Mouse (Mus musculus): ENCODE data around the gene Oas1g.
"Not testable (repeated sequence)": the region's sequence is repeated elsewhere in the genome, so short reads cannot be mapped to it uniquely, and the experiment has no call there.

Gene Oas1g

GRCm38 (mm10) chr5:120887413-120887812, at the start of gene Oas1g:
TSS of gene Oas1g (minus strand) at chr5:120887613.
- not testable (repeated sequence) for DNase-seq (ENCODE audit: low read depth, low spot score)

GRCm38 (mm10) chr5:120933966-120934365, 46.6 kb upstream of the Oas1g start:
- peak; percentile 43 for DNase-seq (ENCODE audit: low read depth, low spot score)

- no peak for DNase-seq (ENCODE audit: low read depth, low spot score)
Observed at GRCm38 (mm10) chr5:120927036-120927435, 39.6 kb upstream of the Oas1g start.

GRCm38 (mm10) chr5:120926311-120926710, 38.9 kb upstream of the Oas1g start:
- not testable (repeated sequence) for DNase-seq (ENCODE audit: low read depth, low spot score)

GRCm38 (mm10) chr5:120924520-120924919, 37.1 kb upstream of the Oas1g start:
- not testable (repeated sequence) for DNase-seq (ENCODE audit: low read depth, low spot score)

- no peak for DNase-seq (ENCODE audit: low read depth, low spot score)
Observed at GRCm38 (mm10) chr5:120923969-120924368, 36.6 kb upstream of the Oas1g start.

- no peak for DNase-seq (ENCODE audit: low read depth, low spot score)
Observed at GRCm38 (mm10) chr5:120920296-120920695, 32.9 kb upstream of the Oas1g start.

- not testable (repeated sequence) for DNase-seq (ENCODE audit: low read depth, low spot score)
Observed at GRCm38 (mm10) chr5:120919156-120919935, 31.9 kb upstream of the Oas1g start.

- DNase-seq (ENCODE audit: low read depth, low spot score): not testable (repeated sequence)
Observed at GRCm38 (mm10) chr5:120914204-120914603, 26.8 kb upstream of the Oas1g start, which contains the start of gene Oas1d. TSS of gene Oas1d (plus strand) at chr5:120914536.

GRCm38 (mm10) chr5:120908196-120908920, 20.9 kb upstream of the Oas1g start:
- DNase-seq (ENCODE audit: low read depth, low spot score): no peak

GRCm38 (mm10) chr5:120906791-120907733, 19.6 kb upstream of the Oas1g start, which contains the start of gene Oas1a:
TSS of gene Oas1a (minus strand) at chr5:120907521.
- DNase-seq (ENCODE audit: low read depth, low spot score): not testable (repeated sequence)

- no peak for DNase-seq (ENCODE audit: low read depth, low spot score)
Observed at GRCm38 (mm10) chr5:120902056-120902455, 14.6 kb upstream of the Oas1g start.

GRCm38 (mm10) chr5:120900666-120901065, 13.3 kb upstream of the Oas1g start:
- no peak for DNase-seq (ENCODE audit: low read depth, low spot score)

GRCm38 (mm10) chr5:120898726-120899125, 11.3 kb upstream of the Oas1g start:
- DNase-seq (ENCODE audit: low read depth, low spot score): no peak

- no peak for DNase-seq (ENCODE audit: low read depth, low spot score)
Observed at GRCm38 (mm10) chr5:120898307-120898706, 10.9 kb upstream of the Oas1g start.

- no peak for DNase-seq (ENCODE audit: low read depth, low spot score)
Observed at GRCm38 (mm10) chr5:120895231-120895900, 8.0 kb upstream of the Oas1g start.

GRCm38 (mm10) chr5:120894692-120895091, 7.3 kb upstream of the Oas1g start:
- DNase-seq (ENCODE audit: low read depth, low spot score): not testable (repeated sequence)

GRCm38 (mm10) chr5:120893866-120894265, 6.5 kb upstream of the Oas1g start:
- DNase-seq (ENCODE audit: low read depth, low spot score): not testable (repeated sequence)

- no peak for DNase-seq (ENCODE audit: low read depth, low spot score)
Observed at GRCm38 (mm10) chr5:120892243-120892660, 4.8 kb upstream of the Oas1g start.

- DNase-seq (ENCODE audit: low read depth, low spot score): not testable (repeated sequence)
Observed at GRCm38 (mm10) chr5:120891566-120892242, 4.3 kb upstream of the Oas1g start.

Data from WW6 (cell line).